Mouse (Mus musculus) liver, embryonic 13.5 days (tissue): ENCODE measurements around the gene Vmn1r120. TPM values are rescaled to one million over a fixed set of nuclear protein-coding genes. Genes with fewer than 3 reads are reported as not detected.
"Not testable (repeated sequence)": the region's sequence is repeated elsewhere in the genome, so short reads cannot be mapped to it uniquely, and the experiment has no call there.

Experiments
- ATAC-seq: fragments of 200-750 bp; cut with Nextera tagmentation; 2 replicates; pipeline ENCODE4 v1.8.0; 2017; ENCODE audit warnings: low read depth, mild to moderate bottlenecking, moderate number of reproducible peaks, moderate library complexity
- DNase-seq: peaks from one replicate; pipeline ENCODE4 v3.0.0; 2022
- H3K27ac ChIP-seq: fragments of 300-500 bp; sonication (generic); 2 replicates; pipeline ENCODE4 v1.5.1; 2015; ENCODE audit warnings: moderate library complexity, mild to moderate bottlenecking, inconsistent platforms
- H3K27me3 ChIP-seq: fragments of 300-500 bp; sonication (generic); 2 replicates; pipeline ENCODE4 v1.6.1; 2015; ENCODE audit warnings: mild to moderate bottlenecking, inconsistent platforms
- H3K36me3 ChIP-seq: fragments of 300-500 bp; sonication (generic); 2 replicates; pipeline ENCODE4 v1.6.1; 2015; ENCODE audit warnings: mild to moderate bottlenecking, inconsistent platforms
- H3K4me1 ChIP-seq: fragments of 300-500 bp; sonication (generic); replicated peaks from 2 replicates; pipeline ENCODE4 v1.6.1; 2015; ENCODE audit warnings: inconsistent platforms
- H3K4me2 ChIP-seq: fragments of 300-500 bp; sonication (generic); 2 replicates; pipeline ENCODE4 v1.6.1; 2015; ENCODE audit warnings: inconsistent platforms, mild to moderate bottlenecking, moderate library complexity
- H3K4me3 ChIP-seq: fragments of 300-500 bp; sonication (generic); replicated peaks from 2 replicates; pipeline ENCODE4 v1.5.1; 2015; ENCODE audit warnings: mild to moderate bottlenecking, inconsistent platforms
- H3K9ac ChIP-seq: fragments of 300-500 bp; sonication (generic); 2 replicates; pipeline ENCODE4 v1.6.1; 2015; ENCODE audit warnings: mild to moderate bottlenecking, inconsistent platforms
- H3K9me3 ChIP-seq: fragments of 300-500 bp; sonication (generic); replicated peaks from 2 replicates; pipeline ENCODE4 v1.6.1; 2016; ENCODE audit warnings: inconsistent platforms
- WGBS: fragments of 180-500 bp; shearing (Covaris S2); methylation state at CpG from one replicate; pipeline ENCODE4 v1.1.7; 2015; ENCODE audit not compliant: insufficient replicate concordance; 5-methylcytosine and 5-hydroxymethylcytosine counted together
- polyA plus RNA-seq: library from polyadenylated mRNA; unstranded; fragments of >200 nt; fragmentation: Nextera tagmentation; extraction: Ambion mirVana; gene quantifications from 2 replicates; pipeline ENCODE4 v1.2.1, GENCODE M21; 2015

Gene Vmn1r120
- polyA plus RNA-seq = not detected in 2 replicates

- WGBS = 79% methylated on average over 1 of the region's 1 CpGs
- not testable (repeated sequence) for H3K9me3 ChIP-seq, H3K27ac ChIP-seq, H3K4me2 ChIP-seq, H3K4me3 ChIP-seq, DNase-seq, H3K27me3 ChIP-seq, H3K4me1 ChIP-seq, ATAC-seq, H3K9ac ChIP-seq, H3K36me3 ChIP-seq
These were observed at the start of gene Vmn1r120 for GRCm38 (mm10) chr7:21053684-21054083. Gene Vmn1r120, minus strand, starts transcription at chr7:21053784.

DNA sequence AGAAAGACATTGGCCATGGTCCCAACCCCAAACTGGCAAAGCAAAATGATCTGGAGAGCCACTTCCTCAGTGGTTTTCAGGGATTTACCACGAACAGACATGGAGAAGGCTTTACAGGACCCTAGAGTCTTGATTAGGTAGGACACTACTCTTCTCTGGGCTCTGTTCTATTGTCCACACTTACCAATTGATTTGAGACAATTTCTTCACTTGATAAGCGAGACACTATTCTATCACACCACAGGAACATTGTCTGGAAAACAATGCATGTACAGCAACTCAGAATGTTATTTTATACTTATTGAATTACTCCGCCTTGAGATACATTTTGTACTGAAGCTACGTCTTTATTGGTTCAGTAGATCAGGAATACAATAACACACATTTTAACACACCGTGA is 44.8 kb upstream of the Vmn1r120 start, which contains the start of gene Vmn1r121:
TSS of gene Vmn1r121 (minus strand) at position 101 of the 400 bp plus-strand sequence.
- H3K4me2 ChIP-seq, H3K4me3 ChIP-seq, H3K27ac ChIP-seq, H3K9ac ChIP-seq, H3K36me3 ChIP-seq, H3K9me3 ChIP-seq, DNase-seq, ATAC-seq, H3K27me3 ChIP-seq, H3K4me1 ChIP-seq: not testable (repeated sequence)
- WGBS = 59% methylated on average over 5 of the region's 5 CpGs

DNA sequence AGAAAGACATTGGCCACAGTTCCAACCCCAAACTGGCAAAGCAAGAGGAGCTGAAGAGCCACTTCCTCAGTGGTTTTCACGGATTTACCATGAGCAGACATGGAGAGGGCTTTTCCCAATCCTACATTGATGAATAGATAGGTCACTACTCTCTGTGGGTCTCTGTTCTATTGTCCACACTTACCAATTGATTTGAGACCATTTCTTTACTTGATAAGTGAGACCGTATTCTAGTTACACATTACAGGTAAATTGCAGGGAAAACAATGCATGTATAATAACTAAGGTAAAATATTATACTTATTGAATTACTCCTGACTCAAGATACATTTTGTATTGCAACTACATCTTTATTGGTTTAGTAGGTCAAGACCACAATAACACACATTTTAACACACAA is 41.2 kb downstream of the Vmn1r120 start, which contains the start of gene Vmn1r119:
TSS of gene Vmn1r119 (minus strand) at position 101 of the 400 bp plus-strand sequence.
- not testable (repeated sequence) for ATAC-seq, H3K4me2 ChIP-seq, H3K9ac ChIP-seq, DNase-seq, H3K27me3 ChIP-seq, H3K36me3 ChIP-seq, H3K4me1 ChIP-seq, H3K4me3 ChIP-seq, H3K27ac ChIP-seq, H3K9me3 ChIP-seq
- WGBS = no CpG with 5 or more reads among the region's 2 CpGs

Other genes with a start within 250 kb of the Vmn1r120 start
- gene Vmn1r114, start 241.6 kb downstream of the Vmn1r120 start, polyA plus RNA-seq = not detected in 2 replicates
- gene Vmn1r115, start 208.8 kb downstream of the Vmn1r120 start, polyA plus RNA-seq = not detected in 2 replicates
- not detected in 2 replicates for gene Vmn1r116, start 181.5 kb downstream of the Vmn1r120 start, polyA plus RNA-seq
- not detected in 2 replicates for gene Vmn1r117, start 169.7 kb downstream of the Vmn1r120 start, polyA plus RNA-seq
- gene Vmn1r118, start 141.4 kb downstream of the Vmn1r120 start, polyA plus RNA-seq = not detected in 2 replicates
- gene Vmn1r119, start 41.3 kb downstream of the Vmn1r120 start, polyA plus RNA-seq = not detected in 2 replicates
- gene Vmn1r121, start 44.7 kb upstream of the Vmn1r120 start, polyA plus RNA-seq = not detected in 2 replicates
- gene Vmn1r122, start 80.3 kb upstream of the Vmn1r120 start, polyA plus RNA-seq = not detected in 2 replicates
- not detected in 2 replicates for gene Vmn1r123, start 108.4 kb upstream of the Vmn1r120 start, polyA plus RNA-seq
- gene Gm5157, start 136.6 kb upstream of the Vmn1r120 start, polyA plus RNA-seq = not detected in 2 replicates
- not detected in 2 replicates for gene Vmn1r124, start 206.8 kb upstream of the Vmn1r120 start, polyA plus RNA-seq
- gene Vmn1r125, start 218.4 kb upstream of the Vmn1r120 start, polyA plus RNA-seq = not detected in 2 replicates
- not detected in 2 replicates for gene Vmn1r126, start 247.7 kb upstream of the Vmn1r120 start, polyA plus RNA-seq